Mouse (Mus musculus) forebrain, embryonic 14.5 days (tissue): ENCODE measurements around the gene Gm10697. TPM values are rescaled to one million over a fixed set of nuclear protein-coding genes. Genes with fewer than 3 reads are reported as not detected.
"Not testable (repeated sequence)": the region's sequence is repeated elsewhere in the genome, so short reads cannot be mapped to it uniquely, and the experiment has no call there.

ENCODE experiments used
- ATAC-seq: fragments of 200-750 bp; cut with Nextera tagmentation; 2 replicates; pipeline ENCODE4 v1.8.0; 2017; ENCODE audit warnings: mild to moderate bottlenecking, moderate library complexity
- DNase-seq: peaks from one replicate; pipeline ENCODE4 v3.0.0-alpha.2; 2015; ENCODE audit warnings: low spot score
- H3K27ac ChIP-seq: fragments of 300-500 bp; sonication (generic); 2 replicates; pipeline ENCODE4 v1.5.1; 2014; ENCODE audit warnings: low read depth, mild to moderate bottlenecking, control low read depth, low read length, moderate library complexity
- H3K27me3 ChIP-seq: fragments of 300-500 bp; sonication (generic); replicated peaks from 2 replicates; pipeline ENCODE4 v1.6.1; 2014; ENCODE audit warnings: low read length, control low read depth, mixed read lengths; ENCODE audit not compliant: control insufficient read depth, insufficient read depth
- H3K36me3 ChIP-seq: fragments of 300-500 bp; sonication (generic); 2 replicates; pipeline ENCODE4 v1.6.1; 2014; ENCODE audit warnings: low read length, control low read depth; ENCODE audit not compliant: control insufficient read depth, insufficient read depth
- H3K4me1 ChIP-seq: fragments of 300-500 bp; sonication (generic); 2 replicates; pipeline ENCODE4 v1.6.1; 2014; ENCODE audit warnings: antibody characterized with exemption, low read length, control low read depth; ENCODE audit not compliant: control insufficient read depth, insufficient read depth
- H3K4me2 ChIP-seq: fragments of 300-500 bp; sonication (generic); 2 replicates; pipeline ENCODE4 v1.6.1; 2014; ENCODE audit warnings: mild to moderate bottlenecking, control low read depth, low read length
- H3K4me3 ChIP-seq: fragments of 300-500 bp; sonication (generic); 2 replicates; pipeline ENCODE4 v1.5.1; 2014; ENCODE audit warnings: low read depth, low read length, control low read depth
- H3K9ac ChIP-seq: fragments of 300-500 bp; sonication (generic); 2 replicates; pipeline ENCODE4 v1.6.1; 2014; ENCODE audit warnings: mild to moderate bottlenecking, low read length, control low read depth, moderate library complexity
- H3K9me3 ChIP-seq: fragments of 300-500 bp; sonication (generic); replicated peaks from 2 replicates; pipeline ENCODE4 v1.6.1; 2016; ENCODE audit warnings: low read length, control low read depth, mixed read lengths; ENCODE audit not compliant: control insufficient read depth
- WGBS: fragments of 180-500 bp; shearing (Covaris S2); extraction: QIAGEN DNeasy Blood & Tissue Kit; methylation state at CpG from one replicate; pipeline ENCODE4 v1.1.7; 2014; 5-methylcytosine and 5-hydroxymethylcytosine counted together
- polyA plus RNA-seq: library from polyadenylated mRNA; unstranded; fragments of >200 nt; fragmentation: Nextera tagmentation; extraction: Ambion mirVana; gene quantifications from 2 replicates; pipeline ENCODE4 v1.2.1, GENCODE M21; 2014

Gene Gm10697
- not detected in 2 replicates for polyA plus RNA-seq

DNA sequence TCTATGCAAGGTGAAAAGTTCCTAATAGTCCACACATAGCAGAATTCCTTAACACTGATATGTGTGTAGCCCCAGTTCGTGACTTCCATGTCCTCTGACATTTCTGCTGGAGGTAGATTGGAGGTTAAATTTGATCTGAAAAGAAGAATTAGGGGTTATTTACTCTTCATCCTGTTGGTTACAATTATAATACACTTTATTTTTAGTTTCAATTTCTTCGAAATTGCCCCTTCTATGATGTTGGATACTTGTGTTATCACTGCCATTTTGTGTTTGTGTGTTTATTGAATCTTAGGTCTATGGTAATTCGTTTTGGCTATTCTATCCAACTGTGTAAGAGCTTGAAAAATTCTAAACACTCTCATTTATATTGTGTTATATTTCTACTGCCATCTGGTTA lies at the start of gene Gm10697:
Gene Gm10697 (minus strand): TSS at position 101 of the 400 bp plus-strand sequence.
- not testable (repeated sequence) for ATAC-seq, H3K9me3 ChIP-seq, H3K36me3 ChIP-seq, H3K27ac ChIP-seq, H3K4me1 ChIP-seq, H3K4me2 ChIP-seq, H3K4me3 ChIP-seq, H3K27me3 ChIP-seq, H3K9ac ChIP-seq, DNase-seq
- 67% methylated on average over 1 of the region's 3 CpGs for WGBS

DNA sequence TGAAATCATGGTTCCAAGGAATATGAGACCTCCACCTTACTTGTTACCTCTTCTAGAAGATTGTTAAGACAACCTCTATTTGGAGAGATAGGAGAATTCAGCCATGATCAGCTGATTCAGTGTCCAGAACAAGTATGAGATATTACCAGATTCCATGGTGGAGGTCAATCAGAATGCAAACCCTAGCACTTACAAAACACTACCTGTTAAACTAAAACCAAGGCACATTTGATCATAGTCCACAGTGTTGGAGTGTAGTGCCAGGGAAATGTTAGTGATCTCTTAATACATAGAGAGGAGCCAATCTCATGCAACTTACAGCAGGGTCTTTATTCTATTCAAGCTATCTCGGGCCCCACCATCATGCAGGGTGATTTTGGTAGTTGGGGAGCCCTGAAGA lies 42.6 kb upstream of the Gm10697 start:
- H3K36me3 ChIP-seq, H3K27ac ChIP-seq, H3K9ac ChIP-seq, DNase-seq, H3K4me1 ChIP-seq, H3K4me3 ChIP-seq, H3K9me3 ChIP-seq, H3K27me3 ChIP-seq, H3K4me2 ChIP-seq, ATAC-seq: not testable (repeated sequence)
- WGBS, result 69% methylated on average over 1 of the region's 1 CpGs

DNA sequence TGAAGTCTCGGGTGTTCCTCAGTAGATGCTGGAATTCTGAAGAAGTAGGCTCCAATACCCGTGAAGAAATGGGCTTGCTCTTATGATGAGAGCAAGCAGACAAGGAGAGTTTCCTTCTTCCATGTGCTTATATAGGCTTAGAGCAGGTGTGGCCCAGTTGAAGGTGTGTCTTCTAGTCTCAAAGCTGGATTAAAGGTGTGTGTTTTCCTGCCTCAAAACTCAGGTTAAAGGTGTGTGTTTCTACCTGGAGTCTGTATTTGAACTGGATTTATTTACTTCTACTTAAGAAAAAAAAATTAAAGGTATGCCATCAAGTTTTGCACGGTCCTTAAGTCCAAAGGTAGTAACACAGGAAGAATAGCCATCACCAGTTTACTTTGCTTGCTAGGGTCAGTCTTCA lies 17.7 kb downstream of the Gm10697 start, which contains the start of gene Gm9125:
Gene Gm9125 (minus strand): TSS at position 101 of the 400 bp plus-strand sequence.
- not testable (repeated sequence) for H3K9ac ChIP-seq, H3K4me2 ChIP-seq, H3K36me3 ChIP-seq, H3K4me1 ChIP-seq, H3K27me3 ChIP-seq, H3K27ac ChIP-seq, ATAC-seq, DNase-seq, H3K4me3 ChIP-seq, H3K9me3 ChIP-seq
- WGBS, result 83% methylated on average over 1 of the region's 3 CpGs

DNA sequence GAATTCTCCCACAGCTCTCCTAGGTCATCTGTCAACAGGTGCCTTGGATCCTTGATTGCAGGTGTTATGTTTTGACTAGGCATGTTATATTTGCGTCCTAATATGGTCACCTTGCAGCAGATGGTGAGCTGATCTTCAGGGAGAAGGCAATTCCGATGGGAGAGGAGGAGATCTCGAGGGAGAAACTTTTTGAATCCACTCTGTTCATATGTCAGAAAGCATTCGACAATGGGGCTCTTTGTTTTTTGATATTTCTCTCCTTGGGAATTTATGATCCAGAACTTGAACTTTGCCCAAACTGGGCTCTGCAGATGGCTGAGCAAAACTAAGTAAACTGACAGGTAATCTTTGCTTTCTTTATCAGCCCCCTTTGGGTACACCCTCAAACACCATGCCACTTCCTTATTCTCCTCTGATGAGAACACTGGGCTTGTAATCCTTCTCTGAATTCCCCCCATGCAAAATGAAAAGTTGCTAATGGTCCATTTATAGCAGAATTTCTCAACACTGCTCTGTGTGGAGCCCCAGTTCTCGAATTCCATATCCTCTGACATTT lies 22.8 kb downstream of the Gm10697 start:
- not testable (repeated sequence) for H3K4me2 ChIP-seq, H3K27ac ChIP-seq, DNase-seq, ATAC-seq, H3K9me3 ChIP-seq, H3K9ac ChIP-seq, H3K27me3 ChIP-seq, H3K4me1 ChIP-seq, H3K36me3 ChIP-seq, H3K4me3 ChIP-seq
- WGBS, result no CpG with 5 or more reads among the region's 5 CpGs

DNA sequence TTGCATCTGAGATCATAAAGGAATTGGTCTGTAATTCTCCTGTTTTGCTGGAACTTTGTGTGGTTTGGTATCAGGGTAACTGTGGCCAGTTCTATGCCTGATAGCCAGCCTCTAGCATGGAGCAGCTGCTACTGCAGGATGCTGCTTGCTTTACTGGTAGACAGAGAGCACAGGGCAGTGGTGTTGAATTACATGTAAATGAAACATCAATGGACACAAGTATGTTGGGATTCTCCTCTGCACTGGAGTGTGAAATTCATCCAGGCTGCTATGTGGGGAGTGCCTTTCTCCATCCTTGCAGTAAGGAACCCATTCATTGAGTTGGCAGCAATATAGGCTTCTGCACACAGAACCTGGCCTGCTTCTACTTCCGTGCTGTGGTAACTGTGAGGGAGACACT lies 34.2 kb downstream of the Gm10697 start:
- H3K4me3 ChIP-seq, H3K9me3 ChIP-seq, H3K4me2 ChIP-seq, DNase-seq, H3K36me3 ChIP-seq, H3K9ac ChIP-seq, ATAC-seq, H3K27me3 ChIP-seq, H3K4me1 ChIP-seq, H3K27ac ChIP-seq: not testable (repeated sequence)
- 79% methylated on average over 1 of the region's 1 CpGs for WGBS

DNA sequence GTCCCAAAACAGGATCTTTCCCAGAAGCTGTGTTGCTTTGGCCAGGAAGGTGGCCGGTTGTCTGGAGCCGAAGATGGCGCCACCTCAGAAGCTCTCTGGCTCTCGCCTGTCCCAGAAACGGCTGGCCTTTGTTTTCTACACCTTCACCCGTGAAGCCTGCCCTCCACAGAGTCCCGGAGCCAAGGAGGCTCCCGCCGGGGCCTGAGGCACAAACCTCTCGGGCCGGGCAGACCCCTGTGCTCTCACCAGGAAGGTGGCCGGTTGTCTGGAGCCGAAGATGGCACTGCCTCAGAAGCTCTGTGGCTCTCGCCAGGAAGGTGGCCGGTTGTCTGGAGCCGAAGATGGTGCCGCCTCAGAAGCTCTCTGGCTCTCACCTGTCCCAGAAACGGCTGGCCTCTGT lies 38.0 kb downstream of the Gm10697 start:
- 95% methylated on average over 14 of the region's 18 CpGs for WGBS
- H3K36me3 ChIP-seq, ATAC-seq, H3K9ac ChIP-seq, H3K27ac ChIP-seq, H3K4me2 ChIP-seq, H3K9me3 ChIP-seq, H3K4me1 ChIP-seq, H3K4me3 ChIP-seq, DNase-seq, H3K27me3 ChIP-seq: not testable (repeated sequence)

Other genes with a start within 250 kb of the Gm10697 start
- gene Tdpoz3, start 246.6 kb downstream of the Gm10697 start, polyA plus RNA-seq, result not detected in 2 replicates
- not detected in 2 replicates for gene Gm9117, start 129.1 kb downstream of the Gm10697 start, polyA plus RNA-seq
- gene Tdpoz5, start 111.3 kb downstream of the Gm10697 start, polyA plus RNA-seq, result not detected in 2 replicates
- not detected in 2 replicates for gene Gm9125, start 17.8 kb downstream of the Gm10697 start, polyA plus RNA-seq
- gene Gm10696, start 105.5 kb upstream of the Gm10697 start, polyA plus RNA-seq, result not detected in 2 replicates
- gene Gm5286, start 124.1 kb upstream of the Gm10697 start, polyA plus RNA-seq, result not detected in 2 replicates
- gene Gm4778, start 191.4 kb upstream of the Gm10697 start, polyA plus RNA-seq, result not detected in 2 replicates
- gene Them4, start 237.4 kb upstream of the Gm10697 start, polyA plus RNA-seq, result 38.6 and 38.8 TPM in 2 replicates